Mouse (Mus musculus): ENCODE measurements around the gene Prss41.

DNA sequence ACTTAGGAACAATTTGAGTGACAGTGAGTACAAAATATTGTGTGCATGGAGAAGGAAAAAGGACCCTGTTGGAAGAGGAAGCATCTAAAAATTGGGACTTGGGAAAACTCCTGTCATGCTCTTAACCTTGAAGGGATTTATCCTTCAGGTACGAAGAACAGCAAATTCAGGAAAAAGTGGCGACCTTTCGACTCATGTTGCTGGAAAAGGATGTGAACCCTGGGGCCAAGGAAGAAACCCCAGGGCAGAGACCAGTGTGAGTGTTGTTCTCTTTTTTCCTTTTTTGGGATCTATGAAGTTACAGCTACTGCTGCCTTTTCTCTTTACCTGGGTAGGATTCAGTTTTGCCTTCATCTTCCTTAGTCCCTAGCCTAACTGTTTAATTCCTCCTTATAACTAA is 36.1 kb downstream of the Prss41 start:
- TF ChIP-seq FLI1 (IDR thresholded peaks at IDR 0.05; ENCODE audit: low read length) (no peak), GATA1 (IDR thresholded peaks at IDR 0.05; ENCODE audit: borderline replicate concordance, low read length) (no peak)
